Mouse (Mus musculus) limb, embryonic 13.5 days (tissue): ENCODE measurements around the gene Pif1. TPM values are rescaled to one million over a fixed set of nuclear protein-coding genes. Genes with fewer than 3 reads are reported as not detected.
A peak's percentile ranks its signal among the peaks of the same experiment; 100 is the strongest.

ENCODE experiments used
- ATAC-seq: fragments of 200-750 bp; cut with Nextera tagmentation; 2 replicates; pipeline ENCODE4 v1.8.0; 2017; ENCODE audit warnings: low read depth, moderate number of reproducible peaks, moderate TSS enrichment; ENCODE audit not compliant: low FRiP score
- H3K27ac ChIP-seq: fragments of 300-500 bp; sonication (generic); 2 replicates; pipeline ENCODE4 v1.5.1; 2015; ENCODE audit warnings: inconsistent platforms, mild to moderate bottlenecking, moderate library complexity
- H3K27me3 ChIP-seq: fragments of 300-500 bp; sonication (generic); 2 replicates; pipeline ENCODE4 v1.6.1; 2015; ENCODE audit warnings: mild to moderate bottlenecking, inconsistent platforms
- H3K36me3 ChIP-seq: fragments of 300-500 bp; sonication (generic); 2 replicates; pipeline ENCODE4 v1.6.1; 2015; ENCODE audit warnings: inconsistent platforms, mild to moderate bottlenecking, moderate library complexity
- H3K4me1 ChIP-seq: fragments of 300-500 bp; sonication (generic); 2 replicates; pipeline ENCODE4 v1.6.1; 2015; ENCODE audit warnings: inconsistent platforms
- H3K4me2 ChIP-seq: fragments of 300-500 bp; sonication (generic); replicated peaks from 2 replicates; pipeline ENCODE4 v1.6.1; 2015; ENCODE audit warnings: inconsistent platforms, mild to moderate bottlenecking, moderate library complexity
- H3K4me3 ChIP-seq: fragments of 300-500 bp; sonication (generic); 2 replicates; pipeline ENCODE4 v1.5.1; 2015; ENCODE audit warnings: moderate library complexity, mild to moderate bottlenecking, inconsistent platforms
- H3K9ac ChIP-seq: fragments of 300-500 bp; sonication (generic); 2 replicates; pipeline ENCODE4 v1.6.1; 2015; ENCODE audit warnings: mild to moderate bottlenecking, inconsistent platforms
- H3K9me3 ChIP-seq: fragments of 300-500 bp; sonication (generic); 2 replicates; pipeline ENCODE4 v1.6.1; 2016; ENCODE audit warnings: inconsistent platforms
- WGBS: fragments of 180-500 bp; shearing (Covaris S2); methylation state at CpG from one replicate; pipeline ENCODE4 v1.1.7; 2015; 5-methylcytosine and 5-hydroxymethylcytosine counted together
- polyA plus RNA-seq: library from polyadenylated mRNA; unstranded; fragments of >200 nt; fragmentation: Nextera tagmentation; extraction: Ambion mirVana; gene quantifications from 2 replicates; pipeline ENCODE4 v1.2.1, GENCODE M21; 2015

Gene Pif1
- 15.1 and 16.0 TPM in 2 replicates for polyA plus RNA-seq

GRCm38 (mm10) chr9:65586406-65587269 lies at the start of gene Pif1:
Gene Pif1, plus strand, starts transcription at chr9:65587160.
- Histone ChIP-seq H3K4me2 (peak within 1 kb of the TSS; percentile 97), H3K4me1 (peaks cover 32% of the 10 kb centered on the region), H3K27me3 (no peaks in the 10 kb centered on the region), H3K36me3 (peaks cover 22% of the 10 kb centered on the region), H3K27ac (peak within 1 kb of the TSS; percentile 55; the same call in 1 of the 2 replicates), H3K4me3 (peak within 1 kb of the TSS; percentile 62), H3K9me3 (no peaks in the 10 kb centered on the region), H3K9ac (peak within 1 kb of the TSS; percentile 72)
- WGBS = 8% methylated on average over 28 of the region's 28 CpGs
- ATAC-seq = peak; percentile 86

- Histone ChIP-seq H3K27ac (no peak overlapping the region), H3K27me3 (no peaks in the 10 kb centered on the region), H3K4me1 (peaks cover 8% of the 10 kb centered on the region), H3K9ac (no peak overlapping the region), H3K4me3 (no peak overlapping the region), H3K9me3 (no peaks in the 10 kb centered on the region), H3K36me3 (no peaks in the 10 kb centered on the region), H3K4me2 (no peak overlapping the region)
- 90% methylated on average over 8 of the region's 8 CpGs for WGBS
- no peak for ATAC-seq
These were observed 48.9 kb upstream of the Pif1 start for GRCm38 (mm10) chr9:65537901-65538630.

GRCm38 (mm10) chr9:65539697-65540096 lies 47.3 kb upstream of the Pif1 start:
- Histone ChIP-seq H3K9me3 (no peaks in the 10 kb centered on the region), H3K27ac (no peak overlapping the region), H3K9ac (no peak overlapping the region), H3K36me3 (no peaks in the 10 kb centered on the region), H3K4me3 (no peak overlapping the region), H3K4me2 (no peak overlapping the region), H3K4me1 (peaks cover 8% of the 10 kb centered on the region), H3K27me3 (no peaks in the 10 kb centered on the region)
- no peak for ATAC-seq
- WGBS = 81% methylated on average over 9 of the region's 9 CpGs

- H3K4me1 ChIP-seq = peaks cover 18% of the 10 kb centered on the region
- H3K4me2 ChIP-seq = no peak overlapping the region
- no peak overlapping the region for H3K9ac ChIP-seq
- no peaks in the 10 kb centered on the region for H3K9me3 ChIP-seq
- no peaks in the 10 kb centered on the region for H3K27me3 ChIP-seq
- H3K4me3 ChIP-seq = no peak overlapping the region
- no peak for ATAC-seq
- WGBS = 54% methylated on average over 13 of the region's 13 CpGs
- H3K36me3 ChIP-seq = no peaks in the 10 kb centered on the region
- H3K27ac ChIP-seq = no peak overlapping the region
These were observed 45.6 kb upstream of the Pif1 start for GRCm38 (mm10) chr9:65541126-65542068.

GRCm38 (mm10) chr9:65542111-65542524 lies 44.8 kb upstream of the Pif1 start:
- Histone ChIP-seq H3K4me2 (no peak overlapping the region), H3K36me3 (no peaks in the 10 kb centered on the region), H3K27ac (no peak overlapping the region), H3K9ac (no peak overlapping the region), H3K4me1 (peaks cover 20% of the 10 kb centered on the region), H3K9me3 (no peaks in the 10 kb centered on the region), H3K27me3 (no peaks in the 10 kb centered on the region), H3K4me3 (no peak overlapping the region)
- WGBS = 83% methylated on average over 7 of the region's 7 CpGs
- no peak for ATAC-seq

GRCm38 (mm10) chr9:65545635-65546412 lies 41.1 kb upstream of the Pif1 start:
- no peaks in the 10 kb centered on the region for H3K36me3 ChIP-seq
- no peaks in the 10 kb centered on the region for H3K27me3 ChIP-seq
- no peak overlapping the region for H3K4me2 ChIP-seq
- ATAC-seq = no peak
- H3K9me3 ChIP-seq = no peaks in the 10 kb centered on the region
- no peak overlapping the region for H3K4me3 ChIP-seq
- 0 out of 2 replicates have a peak overlapping the region, but pooled peaks have one; percentile 39 for H3K9ac ChIP-seq
- H3K4me1 ChIP-seq = peaks cover 39% of the 10 kb centered on the region
- peak overlapping the region; percentile 40; the same call in 1 of the 2 replicates for H3K27ac ChIP-seq
- 77% methylated on average over 10 of the region's 10 CpGs for WGBS

- Histone ChIP-seq H3K27ac (no peak overlapping the region), H3K27me3 (no peaks in the 10 kb centered on the region), H3K4me2 (no peak overlapping the region), H3K9me3 (no peaks in the 10 kb centered on the region), H3K4me1 (peaks cover 41% of the 10 kb centered on the region), H3K9ac (no peak overlapping the region), H3K36me3 (no peaks in the 10 kb centered on the region), H3K4me3 (no peak overlapping the region)
- WGBS = 59% methylated on average over 4 of the region's 4 CpGs
- no peak for ATAC-seq
These were observed 40.6 kb upstream of the Pif1 start for GRCm38 (mm10) chr9:65546413-65546695.

- Histone ChIP-seq H3K27me3 (no peaks in the 10 kb centered on the region), H3K36me3 (no peaks in the 10 kb centered on the region; the same call in 1 of the 2 replicates), H3K9ac (no peak overlapping the region), H3K4me1 (peaks cover 39% of the 10 kb centered on the region), H3K27ac (no peak overlapping the region), H3K9me3 (no peaks in the 10 kb centered on the region), H3K4me2 (no peak overlapping the region), H3K4me3 (no peak overlapping the region)
- 85% methylated on average over 5 of the region's 5 CpGs for WGBS
- ATAC-seq = no peak
These were observed 39.8 kb upstream of the Pif1 start for GRCm38 (mm10) chr9:65547111-65547510.

GRCm38 (mm10) chr9:65547844-65548243 lies 39.1 kb upstream of the Pif1 start:
- no peaks in the 10 kb centered on the region for H3K27me3 ChIP-seq
- H3K4me2 ChIP-seq = no peak overlapping the region
- WGBS = 63% methylated on average over 4 of the region's 4 CpGs
- H3K9me3 ChIP-seq = no peaks in the 10 kb centered on the region
- H3K36me3 ChIP-seq = no peaks in the 10 kb centered on the region; the same call in 1 of the 2 replicates
- H3K4me1 ChIP-seq = peaks cover 39% of the 10 kb centered on the region
- no peak overlapping the region for H3K9ac ChIP-seq
- no peak overlapping the region for H3K27ac ChIP-seq
- no peak overlapping the region for H3K4me3 ChIP-seq
- ATAC-seq = no peak

- H3K4me3 ChIP-seq = no peak overlapping the region
- no peaks in the 10 kb centered on the region for H3K9me3 ChIP-seq
- no peaks in the 10 kb centered on the region for H3K27me3 ChIP-seq
- no peak for ATAC-seq
- H3K4me1 ChIP-seq = peaks cover 39% of the 10 kb centered on the region
- H3K9ac ChIP-seq = no peak overlapping the region
- no peaks in the 10 kb centered on the region; the same call in 1 of the 2 replicates for H3K36me3 ChIP-seq
- 66% methylated on average over 8 of the region's 8 CpGs for WGBS
- no peak overlapping the region for H3K4me2 ChIP-seq
- H3K27ac ChIP-seq = no peak overlapping the region
These were observed 38.6 kb upstream of the Pif1 start for GRCm38 (mm10) chr9:65548311-65548710.

- Histone ChIP-seq H3K4me3 (no peak overlapping the region), H3K4me2 (no peak overlapping the region), H3K9ac (no peak overlapping the region), H3K4me1 (peaks cover 39% of the 10 kb centered on the region), H3K27me3 (no peaks in the 10 kb centered on the region), H3K36me3 (peaks cover 3% of the 10 kb centered on the region; the same call in 1 of the 2 replicates), H3K27ac (no peak overlapping the region), H3K9me3 (no peaks in the 10 kb centered on the region)
- 81% methylated on average over 3 of the region's 3 CpGs for WGBS
- no peak for ATAC-seq
These were observed 37.8 kb upstream of the Pif1 start for GRCm38 (mm10) chr9:65549139-65549538.
